Mouse (Mus musculus): ENCODE measurements around the gene Arhgef16.

DNA sequence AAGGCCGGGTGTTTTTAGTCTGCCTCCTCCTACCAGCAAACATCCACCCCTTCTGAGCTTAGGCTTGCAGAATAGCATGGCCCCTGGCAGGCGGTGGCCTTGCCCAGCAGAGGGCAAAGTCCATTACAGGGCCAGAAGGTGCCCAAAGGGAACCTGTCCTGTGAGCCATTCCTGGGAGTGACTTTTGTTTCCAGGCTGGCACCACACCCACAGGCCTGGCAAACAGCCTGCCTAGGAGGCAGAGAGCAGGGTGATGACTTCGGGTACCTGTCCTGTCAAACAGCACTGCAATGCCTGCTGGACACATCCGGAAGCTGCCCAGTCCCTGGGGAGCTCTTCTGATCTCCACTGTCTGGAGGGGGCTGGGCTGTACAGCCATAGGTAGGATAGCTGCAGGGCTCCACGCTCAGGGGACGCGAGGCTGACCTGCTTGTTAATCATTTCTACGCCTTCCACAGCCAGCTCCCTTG is 7.2 kb downstream of the Arhgef16 start:
- TF ChIP-seq CTCF (IDR thresholded peaks at IDR 0.05; ENCODE audit: insufficient read depth, low read depth, low read length), result no peak
- TF ChIP-seq POLR2A (IDR thresholded peaks at IDR 0.05; ENCODE audit: insufficient read depth, low read depth, low read length), result no peak
